8 mouse cellular contexts compared by ENCODE assay signal in genomic region chrX:20548011-20548879, GRCm38 (mm10). TPM values are rescaled to one million over a fixed set of nuclear protein-coding genes. Genes with fewer than 3 reads are reported as not detected.
DNase-seq lines count a peak whose midpoint lies in the region; ATAC-seq and TF ChIP-seq lines count a peak whose summit lies in the region.
"Had no signal": no experiment of that assay in that cellular context is flagged by ENCODE, and none has a peak within 500 bp of the region (broad histone marks: within the 10 kb centered on the region; RNA-seq: fewer than 3 reads in every experiment).

No protein-coding gene starts in this region.

- H3K27me3 ChIP-seq in hindbrain, postnatal 0 days (ENCODE audit: insufficient read depth, low read length), result no peaks in the 10 kb centered on the region
- no peaks in the 10 kb centered on the region for H3K27me3 ChIP-seq in limb, embryonic 14.5 days (ENCODE audit: control insufficient read depth, insufficient read depth, low read length)
- H3K27me3 ChIP-seq in midbrain, embryonic 15.5 days (replicated peaks), result no peaks in the 10 kb centered on the region

- no peaks in the 10 kb centered on the region for H3K36me3 ChIP-seq in hindbrain, postnatal 0 days (ENCODE audit: insufficient read depth, low read length)
- no peaks in the 10 kb centered on the region for H3K36me3 ChIP-seq in limb, embryonic 14.5 days (ENCODE audit: control insufficient read depth, insufficient read depth, low read length)
- no peaks in the 10 kb centered on the region for H3K36me3 ChIP-seq in midbrain, embryonic 15.5 days (replicated peaks)

- 18% methylated on average over 24 of the region's 24 CpGs for WGBS in hindbrain, postnatal 0 days
- WGBS in limb, embryonic 14.5 days, result 15% methylated on average over 22 of the region's 24 CpGs
- 18% methylated on average over 24 of the region's 24 CpGs for WGBS in midbrain, embryonic 15.5 days

- H3K4me3 ChIP-seq in embryonic fibroblast, embryonic 13.5 days (ENCODE audit: insufficient read depth, low read length), result peak overlapping the region; percentile 13; the same call in 1 of the 2 replicates
- peak overlapping the region; percentile 34 for H3K4me3 ChIP-seq in hindbrain, postnatal 0 days (ENCODE audit: low read length)
- H3K4me3 ChIP-seq in limb, embryonic 14.5 days (replicated peaks; ENCODE audit: low read length), result peak overlapping the region; percentile 28
- H3K4me3 ChIP-seq in midbrain, embryonic 15.5 days, result peak overlapping the region; percentile 39

- no peak for TF ChIP-seq POLR2A in embryonic fibroblast, embryonic 13.5 days (IDR thresholded peaks at IDR 0.05; ENCODE audit: low read depth, low read length)
- no peak for TF ChIP-seq POLR2A in limb, embryonic 14.5 days (IDR thresholded peaks at IDR 0.05; ENCODE audit: borderline replicate concordance, extremely low read depth, insufficient read depth, insufficient read length)

- H3K9ac ChIP-seq in hindbrain, postnatal 0 days (replicated peaks; ENCODE audit: low read length), result peak overlapping the region; percentile 43; the same call in 1 of the 2 replicates
- H3K9ac ChIP-seq in limb, embryonic 14.5 days (ENCODE audit: low read depth, low read length, severe bottlenecking), result peak overlapping the region; percentile 47
- peak overlapping the region; percentile 35 for H3K9ac ChIP-seq in midbrain, embryonic 15.5 days

- H3K9me3 ChIP-seq in hindbrain, postnatal 0 days (ENCODE audit: low read length), result no peaks in the 10 kb centered on the region
- no peaks in the 10 kb centered on the region for H3K9me3 ChIP-seq in limb, embryonic 14.5 days (ENCODE audit: control insufficient read depth, low read length)
- no peaks in the 10 kb centered on the region for H3K9me3 ChIP-seq in midbrain, embryonic 15.5 days

- H3K27ac ChIP-seq in embryonic fibroblast, embryonic 13.5 days (ENCODE audit: insufficient read depth, low read length), result no peak overlapping the region
- no peak overlapping the region for H3K27ac ChIP-seq in hindbrain, postnatal 0 days
- 0 out of 2 replicates have a peak overlapping the region, but pooled peaks have one; percentile 38 for H3K27ac ChIP-seq in limb, embryonic 14.5 days (replicated peaks; ENCODE audit: low read depth, low read length)
- H3K27ac ChIP-seq in midbrain, embryonic 15.5 days, result no peak overlapping the region
- H3K27ac ChIP-seq: macrophage had no signal

- peak; percentile 6 for DNase-seq in NIH3T3 (ENCODE audit: low read depth)
- DNase-seq in adrenal gland, postnatal 36 days, result peak; percentile 46 to 55
- peak; percentile 17 for DNase-seq in hindbrain, postnatal 0 days (ENCODE audit: low spot score)
- DNase-seq in limb, embryonic 14.5 days (ENCODE audit: low spot score), result no peak
- no peak for DNase-seq in spleen, postnatal 36 days (ENCODE audit: low spot score in 2 of 2)

- ATAC-seq in hindbrain, postnatal 0 days, result peak; percentile 47; the same call in 1 of the 2 replicates
- ATAC-seq in limb, embryonic 14.5 days (ENCODE audit: low FRiP score, low read depth), result no peak
- peak; percentile 70 for ATAC-seq in midbrain, embryonic 15.5 days (replicated peaks)

- no peaks in the 10 kb centered on the region for H3K4me1 ChIP-seq in embryonic fibroblast, embryonic 13.5 days (ENCODE audit: control insufficient read depth, insufficient read depth, low read length)
- no peaks in the 10 kb centered on the region for H3K4me1 ChIP-seq in hindbrain, postnatal 0 days (ENCODE audit: insufficient read depth, low read length)
- H3K4me1 ChIP-seq in limb, embryonic 14.5 days (ENCODE audit: control insufficient read depth, insufficient read depth, low read length), result no peaks in the 10 kb centered on the region
- H3K4me1 ChIP-seq in midbrain, embryonic 15.5 days, result no peaks in the 10 kb centered on the region

- H3K4me2 ChIP-seq in hindbrain, postnatal 0 days (ENCODE audit: low read depth, low read length), result peak overlapping the region; percentile 64
- peak overlapping the region; percentile 58 for H3K4me2 ChIP-seq in limb, embryonic 14.5 days (replicated peaks; ENCODE audit: low read depth, low read length, severe bottlenecking)
- H3K4me2 ChIP-seq in midbrain, embryonic 15.5 days, result peak overlapping the region; percentile 53

- TF ChIP-seq CTCF in embryonic fibroblast, embryonic 13.5 days (IDR thresholded peaks at IDR 0.05; ENCODE audit: borderline replicate concordance, insufficient read depth, low read length), result no peak
- no peak for TF ChIP-seq CTCF in hindbrain, postnatal 0 days (IDR thresholded peaks at IDR 0.05; ENCODE audit: low read depth)

RNA-seq across cellular contexts. Expression of gene Rgn, which starts 1.3 kb away (rescaled TPM):
- 1 to 10 TPM; 1.6 to 3.5 TPM for total RNA-seq in adrenal gland, postnatal 36 days (2021)
- polyA plus RNA-seq in embryonic fibroblast, embryonic 13.5 days (2011; ENCODE audit: insufficient read length, low read depth, missing spikeins), result not detected in 2 replicates
- total RNA-seq in hindbrain, postnatal 0 days (2014; rRNA removed), result 0.25 TPM in 1 of 2 replicates, not detected in the other
- 1.0 and 1.3 TPM in 2 replicates for polyA plus RNA-seq in hindbrain, postnatal 0 days (2015; fragmentation: Nextera tagmentation; extraction: Ambion mirVana)
- polyA plus RNA-seq in limb, embryonic 14.5 days (2012; rRNA removed), result 0.20 TPM in 1 of 2 replicates, not detected in the other
- 0.26 and 0.36 TPM in 2 replicates for polyA plus RNA-seq in limb, embryonic 14.5 days (2014; fragmentation: Nextera tagmentation; extraction: Ambion mirVana)
- polyA plus RNA-seq in midbrain, embryonic 15.5 days (2015; fragmentation: Nextera tagmentation; extraction: Ambion mirVana), result 0.54 and 1.0 TPM in 2 replicates
- polyA plus RNA-seq: macrophage had no signal

Comparison
In these comparisons a context has a peak if more than half of its experiments do, and no peak if none do; other contexts are left out.
1. DNase-seq: peak in NIH3T3 (single experiment), adrenal gland, postnatal 36 days (2 of 2) and hindbrain, postnatal 0 days (single experiment); none in limb, embryonic 14.5 days (single experiment) and spleen, postnatal 36 days (0 of 2).
2. Peak in every context shown above with its lines, with median percentiles within 50 percentile points of each other: H3K4me3 ChIP-seq, H3K4me2 ChIP-seq and H3K9ac ChIP-seq.